Mouse (Mus musculus): ENCODE results near the gene Fblim1. TPM values are rescaled to one million over a fixed set of nuclear protein-coding genes. Genes with fewer than 3 reads are reported as not detected.
A peak's percentile ranks its signal among the peaks of the same experiment; 100 is the strongest.

Gene Fblim1
- polyA plus RNA-seq, 1 experiment from 2014 or later: 76.1 TPM

DNA sequence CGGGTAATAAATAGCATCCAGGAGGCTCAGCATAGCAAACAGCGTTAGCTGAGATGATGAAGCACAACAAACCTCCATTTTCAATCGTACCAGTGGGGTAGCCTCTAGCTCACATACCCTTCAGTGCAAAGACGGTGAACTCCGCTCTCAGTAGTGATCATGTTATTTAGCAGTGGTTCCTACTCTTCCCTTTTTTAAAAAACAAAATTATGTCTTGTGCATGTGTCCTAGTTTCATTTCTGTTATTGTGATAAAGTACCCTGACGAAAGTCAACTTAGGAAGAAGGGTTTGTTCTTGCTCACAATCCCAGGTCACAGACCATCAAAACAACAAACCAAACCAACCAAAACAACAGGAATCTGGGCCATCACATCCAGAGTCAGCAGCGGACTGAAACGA, 40.1 kb upstream of the Fblim1 start:
- Histone ChIP-seq H3K9ac (ENCODE audit: low read length) (no peak overlapping the region), H3K9me3 (ENCODE audit: control insufficient read depth, low read length) (no peaks in the 10 kb centered on the region), H3K27ac (ENCODE audit: low read length) (no peak overlapping the region), H3K4me2 (ENCODE audit: low read depth, low read length) (no peak overlapping the region), H3K36me3 (ENCODE audit: control insufficient read depth, insufficient read depth, low read length) (0 out of 2 replicates have a peak, but pooled peaks cover 4% of the 10 kb centered on the region), H3K4me1 (replicated peaks; ENCODE audit: control insufficient read depth, insufficient read depth, low read length) (peaks cover 31% of the 10 kb centered on the region; the same call in 1 of the 2 replicates), H3K27me3 (ENCODE audit: control insufficient read depth, insufficient read depth, low read depth, low read length) (no peaks in the 10 kb centered on the region), H3K4me3 (ENCODE audit: low read length) (no peak overlapping the region)
- no peak for ATAC-seq (ENCODE audit: low read depth)
- WGBS: 91% methylated on average over 8 of the region's 8 CpGs

DNA sequence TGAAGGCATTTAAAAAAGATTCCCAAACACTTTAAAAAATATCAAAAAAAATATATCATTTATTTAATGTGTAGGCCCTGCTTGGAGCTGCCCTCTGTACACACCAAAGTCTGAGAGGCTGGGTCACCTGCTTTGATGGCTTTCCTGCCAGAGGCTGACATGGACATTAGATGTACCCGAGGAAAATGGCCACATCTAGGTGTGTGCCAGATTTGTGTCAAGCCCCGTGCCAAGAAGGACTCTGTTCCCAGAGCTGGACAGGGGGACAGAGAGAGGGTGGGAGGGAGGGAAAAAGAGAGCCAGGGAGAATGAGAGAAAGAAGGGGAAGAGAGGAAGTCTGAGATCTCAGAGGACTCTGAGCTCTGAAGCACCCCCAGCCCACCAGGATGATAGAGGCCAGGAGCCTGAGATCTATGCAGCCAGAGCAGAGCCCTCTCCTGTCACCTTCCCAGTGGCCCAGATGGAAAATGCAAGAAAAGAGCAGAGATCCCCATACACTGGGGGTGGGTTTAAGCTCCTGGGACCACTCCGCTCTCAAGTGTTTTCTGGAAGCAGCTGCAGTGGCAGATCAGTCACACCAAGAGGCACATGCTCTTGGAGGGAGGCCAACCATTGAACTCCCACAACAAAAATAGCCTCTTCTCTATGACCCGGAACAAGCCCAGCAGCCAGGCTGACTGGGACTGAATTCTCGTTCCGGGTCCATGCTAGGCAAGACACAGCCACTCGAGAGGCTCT, 37.4 kb upstream of the Fblim1 start:
- WGBS: 21% methylated on average over 7 of the region's 7 CpGs
- Histone ChIP-seq H3K27me3 (ENCODE audit: control insufficient read depth, insufficient read depth, low read depth, low read length) (no peaks in the 10 kb centered on the region), H3K9ac (ENCODE audit: low read length) (0 out of 2 replicates have a peak overlapping the region, but pooled peaks have one; percentile 10), H3K27ac (ENCODE audit: low read length) (peak overlapping the region; percentile 90), H3K36me3 (ENCODE audit: control insufficient read depth, insufficient read depth, low read length) (peaks cover 10% of the 10 kb centered on the region; the same call in 1 of the 2 replicates), H3K4me2 (ENCODE audit: low read depth, low read length) (peak overlapping the region; percentile 37), H3K4me1 (replicated peaks; ENCODE audit: control insufficient read depth, insufficient read depth, low read length) (peaks cover 21% of the 10 kb centered on the region; the same call in 1 of the 2 replicates), H3K9me3 (ENCODE audit: control insufficient read depth, low read length) (no peaks in the 10 kb centered on the region), H3K4me3 (ENCODE audit: low read length) (no peak overlapping the region)
- ATAC-seq (ENCODE audit: low read depth): peak; percentile 87

- Histone ChIP-seq H3K9ac (ENCODE audit: low read length) (no peak overlapping the region), H3K27ac (ENCODE audit: low read length) (peak overlapping the region; percentile 57), H3K27me3 (ENCODE audit: control insufficient read depth, insufficient read depth, low read depth, low read length) (no peaks in the 10 kb centered on the region), H3K36me3 (ENCODE audit: control insufficient read depth, insufficient read depth, low read length) (peaks cover 14% of the 10 kb centered on the region; the same call in 1 of the 2 replicates), H3K4me2 (ENCODE audit: low read depth, low read length) (no peak overlapping the region), H3K4me1 (replicated peaks; ENCODE audit: control insufficient read depth, insufficient read depth, low read length) (peaks cover 21% of the 10 kb centered on the region; the same call in 1 of the 2 replicates), H3K9me3 (ENCODE audit: control insufficient read depth, low read length) (no peaks in the 10 kb centered on the region), H3K4me3 (ENCODE audit: low read length) (no peak overlapping the region)
- WGBS: 80% methylated on average over 25 of the region's 25 CpGs
- no peak for ATAC-seq (ENCODE audit: low read depth)
Observed at GRCm38 (mm10) chr4:141641961-141642811, 36.3 kb upstream of the Fblim1 start.

DNA sequence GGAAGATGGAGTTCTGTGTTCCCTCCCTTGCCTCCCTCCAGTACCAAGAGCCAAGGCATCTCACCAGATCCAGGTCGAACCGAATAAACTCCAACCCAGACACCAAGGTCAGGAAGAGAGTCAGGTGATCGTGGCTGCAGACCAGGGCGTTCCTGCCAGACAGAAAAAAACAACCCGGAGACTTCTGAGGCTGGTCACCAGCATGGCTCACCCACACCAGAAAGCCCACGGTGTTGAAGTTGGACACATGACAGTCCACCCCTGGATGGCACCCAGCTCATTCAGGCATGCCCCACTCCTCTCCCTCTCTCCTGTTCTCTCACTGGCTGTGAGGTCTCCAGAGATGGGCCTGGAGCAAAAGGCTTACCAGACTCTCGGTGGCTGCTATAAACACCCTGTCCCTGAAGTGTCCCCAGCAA, 35.5 kb upstream of the Fblim1 start:
- H3K4me2 ChIP-seq (ENCODE audit: low read depth, low read length): no peak overlapping the region
- WGBS: 80% methylated on average over 7 of the region's 7 CpGs
- H3K9me3 ChIP-seq (ENCODE audit: control insufficient read depth, low read length): no peaks in the 10 kb centered on the region
- peak; percentile 10; the same call in 1 of the 2 replicates for ATAC-seq (ENCODE audit: low read depth)
- H3K4me3 ChIP-seq (ENCODE audit: low read length): no peak overlapping the region
- peaks cover 19% of the 10 kb centered on the region for H3K36me3 ChIP-seq (ENCODE audit: control insufficient read depth, insufficient read depth, low read length)
- H3K4me1 ChIP-seq (replicated peaks; ENCODE audit: control insufficient read depth, insufficient read depth, low read length): peaks cover 21% of the 10 kb centered on the region; the same call in 1 of the 2 replicates
- H3K9ac ChIP-seq (ENCODE audit: low read length): no peak overlapping the region
- no peaks in the 10 kb centered on the region for H3K27me3 ChIP-seq (ENCODE audit: control insufficient read depth, insufficient read depth, low read depth, low read length)
- no peak overlapping the region for H3K27ac ChIP-seq (ENCODE audit: low read length)

DNA sequence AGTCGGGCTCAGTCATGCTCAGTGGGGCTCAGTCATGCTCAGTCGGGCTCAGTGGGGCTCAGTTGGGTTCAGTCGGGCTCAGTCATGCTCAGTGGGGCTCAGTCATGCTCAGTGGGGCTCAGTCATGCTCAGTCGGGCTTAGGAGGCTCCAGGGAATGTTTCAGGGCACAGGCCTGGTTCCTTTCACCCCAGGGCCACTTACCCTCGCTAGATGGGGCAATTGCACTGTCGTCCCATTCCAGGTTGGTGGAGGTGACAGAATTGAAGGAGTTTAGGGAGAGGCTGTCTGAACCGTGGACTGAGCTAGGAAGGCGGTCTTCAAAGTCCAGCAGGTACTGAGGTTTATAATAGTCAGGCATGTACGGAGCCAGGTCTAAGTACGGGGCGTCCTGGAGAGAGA, 33.6 kb upstream of the Fblim1 start:
- H3K27me3 ChIP-seq (ENCODE audit: control insufficient read depth, insufficient read depth, low read depth, low read length): no peaks in the 10 kb centered on the region
- no peak overlapping the region for H3K4me2 ChIP-seq (ENCODE audit: low read depth, low read length)
- no peak for ATAC-seq (ENCODE audit: low read depth)
- H3K4me3 ChIP-seq (ENCODE audit: low read length): no peak overlapping the region
- no peak overlapping the region for H3K9ac ChIP-seq (ENCODE audit: low read length)
- no peak overlapping the region for H3K27ac ChIP-seq (ENCODE audit: low read length)
- H3K9me3 ChIP-seq (ENCODE audit: control insufficient read depth, low read length): no peaks in the 10 kb centered on the region
- peaks cover 23% of the 10 kb centered on the region for H3K36me3 ChIP-seq (ENCODE audit: control insufficient read depth, insufficient read depth, low read length)
- WGBS: 69% methylated on average over 11 of the region's 11 CpGs
- peaks cover 21% of the 10 kb centered on the region; the same call in 1 of the 2 replicates for H3K4me1 ChIP-seq (replicated peaks; ENCODE audit: control insufficient read depth, insufficient read depth, low read length)

GRCm38 (mm10) chr4:141636693-141637092, 30.8 kb upstream of the Fblim1 start:
- no peaks in the 10 kb centered on the region for H3K9me3 ChIP-seq (ENCODE audit: control insufficient read depth, low read length)
- ATAC-seq (ENCODE audit: low read depth): no peak
- no peaks in the 10 kb centered on the region for H3K4me1 ChIP-seq (replicated peaks; ENCODE audit: control insufficient read depth, insufficient read depth, low read length)
- no peak overlapping the region for H3K4me3 ChIP-seq (ENCODE audit: low read length)
- WGBS: 97% methylated on average over 5 of the region's 5 CpGs
- H3K9ac ChIP-seq (ENCODE audit: low read length): no peak overlapping the region
- peaks cover 41% of the 10 kb centered on the region for H3K36me3 ChIP-seq (ENCODE audit: control insufficient read depth, insufficient read depth, low read length)
- H3K27me3 ChIP-seq (ENCODE audit: control insufficient read depth, insufficient read depth, low read depth, low read length): no peaks in the 10 kb centered on the region
- H3K27ac ChIP-seq (ENCODE audit: low read length): no peak overlapping the region
- no peak overlapping the region for H3K4me2 ChIP-seq (ENCODE audit: low read depth, low read length)

GRCm38 (mm10) chr4:141635991-141636390, 30.1 kb upstream of the Fblim1 start:
- no peak overlapping the region for H3K27ac ChIP-seq (ENCODE audit: low read length)
- no peaks in the 10 kb centered on the region for H3K27me3 ChIP-seq (ENCODE audit: control insufficient read depth, insufficient read depth, low read depth, low read length)
- 83% methylated on average over 9 of the region's 9 CpGs for WGBS
- H3K36me3 ChIP-seq (ENCODE audit: control insufficient read depth, insufficient read depth, low read length): peaks cover 44% of the 10 kb centered on the region
- H3K9me3 ChIP-seq (ENCODE audit: control insufficient read depth, low read length): no peaks in the 10 kb centered on the region
- no peak overlapping the region for H3K4me2 ChIP-seq (ENCODE audit: low read depth, low read length)
- H3K4me3 ChIP-seq (ENCODE audit: low read length): no peak overlapping the region
- no peaks in the 10 kb centered on the region for H3K4me1 ChIP-seq (replicated peaks; ENCODE audit: control insufficient read depth, insufficient read depth, low read length)
- no peak for ATAC-seq (ENCODE audit: low read depth)
- no peak overlapping the region for H3K9ac ChIP-seq (ENCODE audit: low read length)

DNA sequence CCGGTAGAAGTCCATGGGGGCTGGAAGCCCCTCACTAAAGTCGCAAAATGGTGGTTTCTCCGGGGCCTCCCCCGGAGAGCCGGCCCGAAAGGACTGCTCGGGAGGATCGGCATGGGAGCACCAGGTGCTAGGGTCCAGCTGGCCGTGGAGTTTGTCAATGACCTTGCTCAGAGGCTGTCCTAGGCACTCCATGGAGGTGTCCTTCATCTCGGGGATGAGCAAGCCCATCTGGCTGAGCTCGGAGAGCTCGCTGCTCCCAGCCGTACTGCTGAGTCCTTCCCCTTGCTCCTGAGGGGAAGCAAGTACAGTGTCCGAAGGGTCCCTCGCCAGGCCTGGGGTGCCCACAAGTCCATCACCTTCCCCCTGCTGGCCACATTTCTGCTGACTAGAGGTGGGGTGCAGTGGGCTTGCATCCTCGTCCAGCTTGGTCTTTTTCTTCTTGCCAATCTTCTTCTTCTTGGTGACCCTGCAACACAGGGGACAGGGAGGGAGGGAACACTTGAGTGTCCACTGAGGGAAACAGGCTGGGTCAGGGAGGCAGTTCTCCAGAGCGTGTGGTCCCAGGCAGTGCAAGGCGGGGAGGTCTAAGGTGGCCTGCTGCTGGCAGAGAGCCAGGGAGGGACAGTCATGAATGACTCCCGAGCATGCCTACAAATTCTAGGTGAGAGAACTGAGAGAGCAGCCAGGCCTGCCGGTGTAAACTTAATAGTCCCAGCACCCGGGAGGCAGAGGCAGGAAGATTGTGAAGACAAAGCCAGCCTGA, 26.4 kb upstream of the Fblim1 start:
- Histone ChIP-seq H3K4me3 (ENCODE audit: low read length) (no peak overlapping the region), H3K9ac (ENCODE audit: low read length) (no peak overlapping the region), H3K4me2 (ENCODE audit: low read depth, low read length) (no peak overlapping the region), H3K36me3 (ENCODE audit: control insufficient read depth, insufficient read depth, low read length) (peaks cover 61% of the 10 kb centered on the region), H3K9me3 (ENCODE audit: control insufficient read depth, low read length) (no peaks in the 10 kb centered on the region), H3K27me3 (ENCODE audit: control insufficient read depth, insufficient read depth, low read depth, low read length) (no peaks in the 10 kb centered on the region), H3K4me1 (replicated peaks; ENCODE audit: control insufficient read depth, insufficient read depth, low read length) (no peaks in the 10 kb centered on the region), H3K27ac (ENCODE audit: low read length) (no peak overlapping the region)
- 82% methylated on average over 21 of the region's 21 CpGs for WGBS
- no peak for ATAC-seq (ENCODE audit: low read depth)

Data from lung, embryonic 16.5 days (tissue).